Mouse (Mus musculus) midbrain, embryonic 12.5 days (tissue): ENCODE measurements around the gene Derl2. TPM values are rescaled to one million over a fixed set of nuclear protein-coding genes. Genes with fewer than 3 reads are reported as not detected.

Experiments used
- polyA plus RNA-seq: library from polyadenylated mRNA; unstranded; fragments of >200 nt; fragmentation: Nextera tagmentation; extraction: Ambion mirVana; gene quantifications from 2 replicates; pipeline ENCODE4 v1.2.1, GENCODE M21; 2016

Gene Derl2
- polyA plus RNA-seq, 1 experiment from 2014 or later = 47.1 TPM

Other genes starting within 250 kb of the Derl2 start
- not detected in 2 replicates for gene Scimp, start 207.3 kb downstream of the Derl2 start, polyA plus RNA-seq
- gene Rabep1, start 175.1 kb downstream of the Derl2 start, polyA plus RNA-seq = 49.6 and 58.4 TPM in 2 replicates
- 148 and 151 TPM in 2 replicates for gene Nup88, start 49.9 kb downstream of the Derl2 start, polyA plus RNA-seq
- gene Rpain, start 49.6 kb downstream of the Derl2 start, polyA plus RNA-seq = 68.2 and 75.6 TPM in 2 replicates
- 209 and 224 TPM in 2 replicates for gene C1qbp, start 36.8 kb downstream of the Derl2 start, polyA plus RNA-seq
- gene Dhx33, start 15.4 kb downstream of the Derl2 start, polyA plus RNA-seq = 19.3 and 20.0 TPM in 2 replicates
- 52.7 and 57.1 TPM in 2 replicates for gene Mis12, start 230 bp downstream of the Derl2 start, polyA plus RNA-seq
- 406 and 410 TPM in 2 replicates for gene 6330403K07Rik, start 13.7 kb upstream of the Derl2 start, polyA plus RNA-seq
- 0.04 and 0.12 TPM in 2 replicates for gene Nlrp1a, start 124.9 kb upstream of the Derl2 start, polyA plus RNA-seq
- not detected in 2 replicates for gene Nlrp1b, start 210.9 kb upstream of the Derl2 start, polyA plus RNA-seq